Mouse (Mus musculus) gastrocnemius, postnatal 4 days (tissue): ENCODE results near the gene Plxnb2. TPM values are rescaled to one million over a fixed set of nuclear protein-coding genes. Genes with fewer than 3 reads are reported as not detected.

ENCODE experiments used
- DNase-seq, 2 experiments: peaks; one replicate each; pipeline ENCODE4 v3.0.0; 2021 to 2022; ENCODE audit warnings: low spot score in 2 of 2, mixed read lengths in 2 of 2
- long read RNA-seq, 2 experiments: library from polyadenylated mRNA; stranded (forward); transcript quantifications; one replicate each; pipeline ENCODE4 v2.0.0; 2021
- total RNA-seq, 2 experiments: library from RNA; stranded (reverse); gene quantifications; 2 replicates each; pipeline ENCODE4 v1.2.3; 2021

Gene Plxnb2
- total RNA-seq, result 10 to 100 TPM; 81.0 to 84.7 TPM
- long read RNA-seq, experiment 1, full-length matches to known transcripts, result 11 of 45 reads
- long read RNA-seq, experiment 1, partial matches to known transcripts, result 22 of 45 reads
- long read RNA-seq, experiment 1, other reads (novel, unspliced or antisense), result 12 of 45 reads
- long read RNA-seq, experiment 2, full-length matches to known transcripts, result 23 of 82 reads
- long read RNA-seq, experiment 2, partial matches to known transcripts, result 42 of 82 reads
- long read RNA-seq, experiment 2, other reads (novel, unspliced or antisense), result 17 of 82 reads

DNA sequence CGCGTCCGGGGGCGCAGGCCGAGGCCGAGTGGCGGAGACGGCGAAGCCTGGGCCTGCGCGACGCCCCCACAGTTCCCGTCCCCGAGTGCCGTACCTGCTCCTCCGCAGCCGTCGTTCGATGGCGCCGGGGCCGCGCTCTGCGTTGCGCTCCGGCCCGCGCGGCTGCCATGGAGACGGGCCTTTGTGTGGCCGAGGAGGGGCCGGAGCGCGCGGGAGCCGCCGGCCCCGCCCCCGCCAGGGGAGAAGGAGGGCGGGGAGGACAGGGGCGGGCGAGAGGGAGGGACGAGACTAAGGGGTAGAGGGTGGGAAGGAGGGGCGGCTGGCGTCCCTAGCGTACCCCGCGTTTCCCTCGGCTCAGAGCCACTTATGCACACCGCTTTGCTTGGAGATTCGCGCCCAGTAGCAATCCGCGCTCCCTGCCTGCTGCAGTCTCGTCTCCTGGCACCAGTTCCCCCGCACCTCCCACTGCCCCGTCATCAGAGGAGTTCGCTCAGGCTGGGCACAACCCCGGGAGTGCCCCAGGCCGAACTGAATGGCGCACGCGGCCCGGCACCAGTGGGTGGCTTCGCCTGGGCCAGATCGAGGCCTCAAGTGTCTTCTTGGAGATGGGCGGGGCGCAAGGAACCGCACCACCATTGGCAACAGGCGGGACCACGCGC lies at the start of gene Plxnb2:
TSS of gene Plxnb2 (minus strand) at position 218 of the 659 bp plus-strand sequence.
- peak; percentile 66 to 81 for DNase-seq

DNA sequence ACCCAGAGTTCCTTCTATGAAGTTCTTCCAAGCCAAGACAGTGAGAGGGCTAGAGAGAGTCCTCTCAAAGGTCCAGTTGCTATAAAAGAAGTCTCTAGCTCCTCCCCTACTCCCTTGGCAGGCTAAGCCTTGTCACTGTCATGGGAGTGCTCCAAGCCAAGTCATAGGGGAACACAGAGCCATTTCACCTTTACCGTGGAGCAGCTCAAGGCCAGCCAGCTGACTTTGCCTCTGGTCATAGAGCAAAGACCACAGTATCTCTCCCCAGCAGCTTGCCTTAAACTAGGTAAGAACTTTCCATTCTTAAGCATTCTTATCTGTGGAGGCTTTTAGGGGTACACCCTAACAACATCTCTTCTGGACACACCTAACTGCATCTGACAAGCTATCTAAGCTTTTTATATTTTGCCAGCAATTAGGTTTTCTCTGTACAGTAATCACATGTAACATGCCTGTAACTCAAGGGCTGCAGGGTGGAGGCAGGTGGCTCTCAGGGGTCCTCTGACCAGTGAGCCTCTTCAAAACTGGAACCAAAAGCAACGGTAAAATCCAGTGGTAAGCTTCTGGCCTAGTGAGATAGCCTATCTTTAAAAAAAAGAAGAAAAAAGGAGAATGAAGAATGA lies 35.1 kb upstream of the Plxnb2 start:
- DNase-seq, result no peak

DNA sequence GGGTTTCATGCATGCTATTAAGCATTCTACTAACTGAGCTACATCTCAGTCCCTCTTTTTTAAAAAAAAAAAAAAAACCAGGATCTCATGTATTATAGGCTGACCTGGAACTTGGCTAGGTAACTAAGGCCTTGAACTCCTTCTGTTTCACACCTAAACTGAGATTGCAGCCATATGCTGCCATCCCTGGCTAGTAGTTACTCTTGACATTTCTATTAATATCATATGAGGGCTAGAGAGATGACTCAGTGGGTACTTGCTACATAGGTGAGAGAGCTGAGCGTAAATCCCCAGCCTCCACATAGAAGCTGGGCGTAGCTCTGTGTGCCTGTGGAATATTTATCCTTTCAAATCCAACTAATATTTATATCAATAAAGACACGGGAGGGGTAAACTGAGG lies 34.4 kb upstream of the Plxnb2 start:
- no peak for DNase-seq

DNA sequence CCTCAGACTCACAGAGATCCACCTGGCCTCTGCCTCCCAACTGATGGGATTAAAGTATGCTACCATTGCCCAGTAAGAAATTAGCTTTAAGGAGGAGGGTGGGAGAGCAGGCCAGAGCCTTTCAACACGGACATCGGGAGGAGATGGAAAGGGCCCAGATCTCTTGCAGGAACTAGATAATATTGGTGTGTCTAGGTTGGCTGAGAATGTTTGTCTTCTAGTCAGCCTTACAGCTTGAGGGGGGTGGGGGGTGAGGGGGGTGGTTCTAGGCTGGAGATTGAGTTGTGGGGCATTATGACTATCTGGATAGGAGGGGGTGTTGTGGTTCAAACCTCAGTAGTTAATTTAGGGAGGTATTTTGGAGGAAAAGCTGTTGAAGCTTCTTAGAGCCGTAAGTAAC lies 32.9 kb upstream of the Plxnb2 start:
- DNase-seq, result no peak

DNA sequence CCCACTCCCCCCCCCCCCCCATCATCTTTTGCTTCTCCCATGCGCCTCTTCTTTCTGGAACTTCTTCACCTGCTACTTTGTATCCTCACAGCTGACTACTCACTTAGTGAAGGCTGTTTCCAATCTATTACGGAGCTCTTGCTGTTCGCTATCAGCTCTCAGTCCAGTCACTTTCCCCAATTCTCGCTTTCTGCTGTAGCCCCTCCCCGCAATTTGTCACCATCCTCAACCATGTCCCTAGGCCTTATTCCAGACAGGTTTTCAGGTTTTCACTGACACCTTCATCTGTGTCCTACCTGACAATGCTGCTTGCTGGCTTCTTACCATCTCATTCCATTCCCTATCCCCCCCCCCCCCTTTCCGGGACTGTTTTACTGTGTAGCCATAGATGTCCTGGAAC lies 31.9 kb upstream of the Plxnb2 start:
- DNase-seq, result no peak

DNA sequence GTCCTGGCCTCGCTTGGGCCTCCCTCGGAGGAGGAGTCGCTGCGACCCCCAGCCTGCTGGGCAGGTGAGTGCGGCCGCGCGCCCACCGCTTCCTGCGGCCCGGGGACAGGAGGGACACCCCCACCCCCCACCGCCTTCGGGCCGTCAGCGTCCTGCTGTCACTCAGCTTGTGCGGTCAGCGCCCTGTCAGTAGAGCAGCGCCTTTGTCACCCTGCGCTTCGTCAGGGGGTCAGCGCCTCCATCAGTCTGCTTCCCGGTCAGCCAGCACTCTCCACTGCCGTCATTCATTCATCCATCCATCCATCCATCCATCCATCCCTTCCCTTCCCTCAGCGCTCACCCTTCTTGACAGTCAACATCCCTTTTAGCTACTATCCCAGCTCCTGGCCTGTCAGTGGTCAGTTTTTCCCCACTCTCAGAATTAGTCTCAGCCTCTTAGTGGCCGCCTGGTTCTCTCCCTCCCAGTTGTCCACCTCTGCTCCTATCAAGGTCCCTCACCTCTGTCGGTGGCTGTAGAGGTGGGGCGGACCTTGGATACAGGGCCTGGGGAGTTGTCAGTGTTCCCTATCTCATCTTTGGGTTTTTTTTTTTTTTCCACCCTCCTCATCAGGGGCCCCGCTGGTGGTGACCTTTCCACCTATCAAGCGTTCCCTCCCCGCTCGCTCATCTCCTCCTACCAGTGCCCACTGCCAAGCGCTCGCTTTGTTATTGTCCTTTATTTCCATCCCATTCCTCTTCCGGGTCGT lies 31.3 kb upstream of the Plxnb2 start:
- peak in 1 of 2 experiments; percentile 29 for DNase-seq

- peak; percentile 82 to 88 for DNase-seq
These were observed 30.5 kb upstream of the Plxnb2 start, which contains the start of gene Ppp6r2 for GRCm38 (mm10) chr15:89210915-89211715. TSS of gene Ppp6r2 (plus strand) at chr15:89211553.

DNA sequence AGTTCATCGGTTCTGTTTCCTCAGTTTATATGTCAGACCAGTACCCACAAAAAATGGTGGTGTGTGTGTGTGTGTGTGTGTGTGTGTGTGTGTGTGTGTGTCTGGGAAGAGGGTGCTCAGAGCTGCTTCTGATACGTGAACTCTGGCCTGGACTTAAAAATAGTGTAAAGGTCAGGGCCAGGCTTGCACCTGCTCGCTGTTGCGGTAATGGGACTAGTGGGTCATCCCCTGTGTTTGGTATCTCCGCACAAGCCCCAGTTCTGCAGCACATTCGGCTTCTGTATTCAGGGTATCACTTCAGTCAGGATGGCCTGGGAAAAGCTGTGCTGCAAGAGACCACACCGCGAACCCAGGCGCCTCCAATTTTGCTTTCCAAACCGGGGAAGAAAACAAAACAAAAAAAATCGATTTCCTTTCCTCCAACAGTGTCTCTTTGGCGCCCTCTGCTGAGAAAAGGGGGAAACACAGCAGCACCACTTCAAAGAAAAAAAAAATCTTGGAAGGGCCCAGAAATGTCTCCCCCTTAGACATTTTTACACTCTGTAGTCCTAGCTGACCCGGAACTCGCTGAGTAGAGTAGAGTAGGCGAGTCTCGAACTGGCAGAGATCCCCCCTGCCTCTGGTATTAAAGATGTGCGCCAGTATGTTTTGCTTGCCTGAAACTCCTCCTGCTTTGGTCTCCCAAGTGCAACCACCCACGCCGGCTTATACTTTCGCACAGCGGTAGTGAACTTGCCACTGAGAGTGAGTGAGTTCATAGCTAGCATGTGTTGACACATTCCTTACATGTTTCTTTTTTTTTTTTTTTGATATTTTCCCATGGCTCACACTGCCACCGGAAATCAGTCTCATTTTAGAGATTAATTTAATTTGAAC lies 29.5 kb upstream of the Plxnb2 start:
- DNase-seq, result peak; percentile 74 to 89

- DNase-seq, result no peak
These were observed 26.9 kb upstream of the Plxnb2 start for GRCm38 (mm10) chr15:89207457-89207856.

GRCm38 (mm10) chr15:89197056-89197455 lies 16.5 kb upstream of the Plxnb2 start:
- no peak for DNase-seq

- peak; percentile 88 to 98 for DNase-seq
These were observed 15.7 kb upstream of the Plxnb2 start, which contains the start of gene Dennd6b for GRCm38 (mm10) chr15:89196313-89196706. TSS of gene Dennd6b (minus strand) at chr15:89196496.

DNA sequence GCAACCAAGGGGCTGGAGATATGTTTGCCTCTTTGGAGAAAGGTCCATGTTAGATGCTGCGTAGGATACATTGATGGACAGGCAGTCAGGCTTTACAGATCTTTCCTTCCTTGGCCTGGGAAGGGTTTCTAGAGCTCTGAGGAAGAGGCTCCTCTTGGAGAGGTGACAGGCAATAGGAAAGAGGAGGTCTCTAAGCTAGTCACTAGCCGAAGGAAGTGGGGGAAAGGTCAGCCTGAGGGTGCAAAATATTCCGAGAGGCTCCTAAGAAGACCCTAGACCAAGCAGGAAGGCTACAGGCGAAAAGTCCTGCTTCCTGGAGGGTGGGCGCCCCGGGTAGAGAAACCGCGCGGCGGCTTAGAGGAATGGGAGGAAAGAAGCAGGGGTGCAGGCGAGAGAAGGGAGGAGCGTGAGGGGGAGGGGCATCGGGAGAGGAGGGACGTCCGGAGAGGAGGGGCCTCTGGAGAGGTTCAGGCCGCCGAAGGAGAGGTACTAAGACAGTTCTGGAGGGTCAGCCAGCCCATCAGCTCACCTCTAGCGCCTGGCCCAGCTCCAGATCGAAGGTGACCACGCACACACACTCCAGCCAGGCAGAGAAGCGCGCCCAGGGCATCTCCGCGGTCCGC lies 15.2 kb upstream of the Plxnb2 start:
- peak; percentile 78 to 93 for DNase-seq

- DNase-seq, result no peak
These were observed 14.7 kb upstream of the Plxnb2 start for GRCm38 (mm10) chr15:89195261-89195681.

DNA sequence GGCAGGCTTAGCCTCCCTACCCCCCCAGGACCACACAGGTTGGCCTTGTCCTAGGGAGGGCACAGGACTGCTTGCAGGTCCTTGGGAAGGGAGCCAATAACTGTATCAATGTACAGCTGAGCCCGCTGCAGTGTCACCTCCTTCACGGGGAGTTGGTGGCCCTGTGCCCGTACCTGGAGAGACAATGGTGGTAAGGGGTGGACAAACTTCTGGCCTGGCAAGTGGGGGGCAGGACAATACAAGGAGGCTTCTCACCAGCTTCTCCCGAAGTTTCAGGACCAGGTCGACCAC lies 4.3 kb upstream of the Plxnb2 start:
- DNase-seq, result no peak

- no peak for DNase-seq
These were observed 3.8 kb upstream of the Plxnb2 start for GRCm38 (mm10) chr15:89184141-89184936.

GRCm38 (mm10) chr15:89182842-89183241 lies 2.3 kb upstream of the Plxnb2 start:
- DNase-seq, result no peak

- DNase-seq, result no peak
These were observed 1.7 kb upstream of the Plxnb2 start for GRCm38 (mm10) chr15:89182328-89182741.

- DNase-seq, result no peak
These were observed 1.1 kb upstream of the Plxnb2 start for GRCm38 (mm10) chr15:89181561-89182270.
